Mouse (Mus musculus) CD4-positive, CD25-positive, alpha-beta regulatory T cell, adult 4 months (primary cell): ENCODE results near the gene Npb. TPM values are rescaled to one million over a fixed set of nuclear protein-coding genes. Genes with fewer than 3 reads are reported as not detected.
A peak's percentile ranks its signal among the peaks of the same experiment; 100 is the strongest.

ENCODE experiments used
- ATAC-seq: one replicate; pipeline ENCODE4 v1.8.0; 2017
- polyA plus RNA-seq, 2 experiments: library from polyadenylated mRNA; unstranded; fragments of 100-300 nt; shearing (Covaris generic); gene quantifications; one replicate each; pipeline ENCODE4 v1.2.1; 2017

The Npb gene
- polyA plus RNA-seq, 2 experiments from 2014 or later: not detected

- no peak for ATAC-seq
Measured at GRCm38 (mm10) chr11:120616617-120617294, 8.5 kb downstream of the Npb start.

- peak; percentile 93 for ATAC-seq
Measured at GRCm38 (mm10) chr11:120617519-120618112, 9.3 kb downstream of the Npb start, which contains the start of gene Pcyt2. Gene Pcyt2 (minus strand): TSS chr11:120617936.

GRCm38 (mm10) chr11:120618619-120619535 is 10.6 kb downstream of the Npb start:
- ATAC-seq: no peak

GRCm38 (mm10) chr11:120620195-120620594 is 11.9 kb downstream of the Npb start:
- no peak for ATAC-seq

- no peak for ATAC-seq
Measured at GRCm38 (mm10) chr11:120622805-120623204, 14.5 kb downstream of the Npb start.

- ATAC-seq: peak; percentile 46
Measured at GRCm38 (mm10) chr11:120623961-120624679, 15.8 kb downstream of the Npb start.

- peak; percentile 69 for ATAC-seq
Measured at GRCm38 (mm10) chr11:120624680-120625111, 16.4 kb downstream of the Npb start.

GRCm38 (mm10) chr11:120625152-120625775 is 17.0 kb downstream of the Npb start, which contains the start of gene Sirt7:
Gene Sirt7 (minus strand): TSS chr11:120625240.
- ATAC-seq: no peak

- ATAC-seq: no peak
Measured at GRCm38 (mm10) chr11:120626785-120627467, 18.6 kb downstream of the Npb start.

GRCm38 (mm10) chr11:120627468-120628300 is 19.4 kb downstream of the Npb start:
- ATAC-seq: peak; percentile 50

GRCm38 (mm10) chr11:120628601-120629340 is 20.5 kb downstream of the Npb start:
- no peak for ATAC-seq

- ATAC-seq: peak; percentile 16
Measured at GRCm38 (mm10) chr11:120629341-120629730, 21.1 kb downstream of the Npb start.

GRCm38 (mm10) chr11:120629911-120630310 is 21.6 kb downstream of the Npb start:
- ATAC-seq: no peak

GRCm38 (mm10) chr11:120630401-120630871 is 22.2 kb downstream of the Npb start:
- ATAC-seq: no peak

GRCm38 (mm10) chr11:120630881-120631725 is 22.8 kb downstream of the Npb start:
- ATAC-seq: peak; percentile 35

GRCm38 (mm10) chr11:120631726-120632448 is 23.6 kb downstream of the Npb start:
- ATAC-seq: no peak
